Mouse (Mus musculus) induced T-regulatory cell, adult 2 months (primary cell): Measurements from ENCODE around the gene Slc7a10.

Experiments used
- DNase-seq: peaks from one replicate; pipeline ENCODE4 v3.0.0-alpha.2; 2012; ENCODE audit warnings: low read depth

Slc7a10 gene

DNA sequence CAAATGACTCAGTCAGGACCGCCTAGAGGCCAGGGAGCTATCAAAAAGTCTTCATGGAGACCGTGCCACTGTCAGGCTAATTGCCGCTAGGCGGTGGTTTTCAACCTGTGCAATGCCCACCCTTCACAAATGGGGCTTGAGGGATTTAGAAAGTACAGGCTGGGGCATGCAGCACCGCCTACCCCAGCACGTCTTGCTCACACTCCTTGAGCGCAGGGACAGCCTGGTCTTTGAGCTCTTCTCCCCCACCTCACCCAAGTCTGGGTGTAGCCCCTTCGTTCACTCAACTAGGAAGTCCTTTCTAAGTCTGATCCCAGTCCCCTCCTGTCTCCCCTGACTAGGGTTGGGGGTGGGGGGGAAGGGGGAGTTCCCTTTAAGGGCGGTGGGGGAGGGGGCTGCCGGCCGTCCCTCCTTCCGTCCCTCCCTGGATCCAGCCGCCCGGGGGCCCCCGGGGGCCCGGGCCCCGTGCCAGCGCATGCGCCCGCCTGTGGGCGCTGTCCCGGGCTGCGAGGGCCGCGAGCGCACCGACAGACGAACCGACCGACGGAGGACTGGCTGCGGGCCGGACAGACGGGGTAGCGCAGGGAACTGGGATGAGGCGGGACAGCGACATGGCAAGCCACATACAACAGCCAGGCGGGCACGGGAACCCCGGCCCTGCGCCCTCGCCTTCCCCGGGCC, at the start of gene Slc7a10:
Slc7a10 (plus strand) TSS at position 497 of the 681 bp plus-strand sequence.
- DNase-seq, result peak; percentile 17

GRCm38 (mm10) chr7:35137524-35137923, 48.7 kb upstream of the Slc7a10 start:
- DNase-seq, result no peak

- DNase-seq, result no peak
Measured at GRCm38 (mm10) chr7:35138481-35138880, 47.7 kb upstream of the Slc7a10 start.

DNA sequence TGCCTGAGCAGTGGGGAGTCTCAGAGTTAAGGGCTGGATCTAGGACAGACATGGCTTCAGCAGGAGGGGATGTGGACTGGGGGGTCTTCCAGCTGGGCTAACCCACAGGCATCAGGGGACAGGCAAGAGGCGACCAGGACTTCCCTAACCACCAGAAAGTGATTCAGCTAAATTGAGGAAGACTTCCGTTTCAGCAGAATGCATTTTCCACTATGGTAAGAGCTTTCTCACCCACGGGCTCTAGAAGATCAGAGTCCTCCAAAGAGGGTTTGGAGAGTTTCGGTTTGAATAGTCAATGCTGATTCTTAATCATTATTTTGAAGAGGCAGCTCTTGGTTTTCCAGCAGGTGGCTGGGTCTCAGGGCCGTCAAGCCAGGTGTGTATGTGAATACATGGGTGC, 46.3 kb upstream of the Slc7a10 start:
- peak; percentile 61 for DNase-seq

DNA sequence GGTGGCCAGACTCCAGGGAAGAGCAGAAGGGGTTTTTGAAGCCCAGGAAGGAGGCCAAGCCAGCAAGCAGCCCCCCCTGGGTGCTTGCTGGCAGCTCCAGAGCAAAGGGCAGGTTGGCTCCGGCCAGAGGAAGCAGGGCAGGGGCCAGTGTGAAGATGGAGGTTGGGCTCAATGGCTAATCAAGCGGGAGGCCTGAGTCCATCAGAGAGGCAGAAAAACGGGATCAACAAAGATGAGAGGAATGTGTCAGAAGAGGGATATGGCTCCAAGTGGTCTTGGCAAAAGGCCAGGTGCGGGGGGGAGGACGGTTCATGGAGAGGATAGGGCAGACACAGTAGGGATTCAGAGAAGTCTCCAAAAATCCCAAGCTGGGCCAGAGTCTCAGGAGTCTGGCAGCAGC, 44.7 kb upstream of the Slc7a10 start:
- DNase-seq, result no peak

DNA sequence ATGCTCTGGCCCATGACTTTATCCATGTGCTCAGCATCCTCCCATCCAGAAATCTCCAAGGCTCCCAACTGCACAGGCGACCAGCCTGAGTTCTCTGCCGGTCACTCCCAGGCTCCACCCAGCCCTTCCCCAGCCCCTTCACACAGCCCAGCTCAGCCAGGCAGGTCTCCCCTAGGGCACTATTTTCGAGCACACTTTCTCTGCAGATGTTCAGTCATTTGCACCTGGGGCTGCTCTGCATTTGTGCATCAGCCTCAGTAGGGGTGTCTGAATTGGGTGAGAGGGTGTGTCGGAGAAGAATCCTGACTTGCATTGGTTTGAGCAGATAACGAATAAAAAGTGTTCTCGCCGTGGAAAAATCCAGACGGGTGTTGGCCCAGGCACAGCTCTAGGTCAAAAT, 43.7 kb upstream of the Slc7a10 start:
- DNase-seq, result no peak

DNA sequence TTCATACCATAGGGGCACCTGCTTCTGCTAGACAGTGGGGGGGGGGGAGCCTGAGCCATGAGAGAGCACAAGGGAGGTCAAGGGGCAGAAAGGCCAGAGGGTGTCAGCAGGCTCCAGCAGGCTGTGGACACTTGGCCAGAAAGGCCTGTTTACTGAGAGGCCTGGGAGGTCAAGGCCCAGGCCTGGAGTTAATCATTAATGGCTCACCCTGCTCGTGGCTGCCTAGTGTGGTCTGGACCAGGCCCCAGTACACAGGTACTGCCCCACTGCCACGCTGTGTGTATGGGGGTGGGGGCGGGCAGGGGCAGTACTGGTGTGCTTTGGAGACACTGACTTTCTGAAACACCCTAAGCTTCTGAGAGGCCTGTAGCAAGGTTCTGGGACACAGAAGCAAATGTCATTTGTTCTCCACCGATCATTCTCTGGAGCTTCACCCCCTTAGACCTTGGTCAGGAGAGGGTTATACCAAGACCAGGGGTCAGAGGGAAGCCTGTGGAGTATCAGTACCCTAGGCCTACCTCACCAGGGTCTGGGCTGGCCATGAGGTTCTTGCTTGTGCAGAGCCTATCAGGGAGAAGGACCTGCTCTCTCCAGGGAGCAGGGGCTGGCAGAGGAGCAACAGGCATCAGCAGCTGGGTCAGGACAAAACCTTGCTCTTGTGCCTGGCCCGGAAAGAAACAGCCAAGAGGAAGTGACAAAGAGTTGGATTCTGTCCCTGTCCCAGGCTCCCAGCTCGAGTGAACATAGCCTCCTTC, 42.1 kb upstream of the Slc7a10 start:
- no peak for DNase-seq

- no peak for DNase-seq
Measured at GRCm38 (mm10) chr7:35145068-35145467, 41.1 kb upstream of the Slc7a10 start.

DNA sequence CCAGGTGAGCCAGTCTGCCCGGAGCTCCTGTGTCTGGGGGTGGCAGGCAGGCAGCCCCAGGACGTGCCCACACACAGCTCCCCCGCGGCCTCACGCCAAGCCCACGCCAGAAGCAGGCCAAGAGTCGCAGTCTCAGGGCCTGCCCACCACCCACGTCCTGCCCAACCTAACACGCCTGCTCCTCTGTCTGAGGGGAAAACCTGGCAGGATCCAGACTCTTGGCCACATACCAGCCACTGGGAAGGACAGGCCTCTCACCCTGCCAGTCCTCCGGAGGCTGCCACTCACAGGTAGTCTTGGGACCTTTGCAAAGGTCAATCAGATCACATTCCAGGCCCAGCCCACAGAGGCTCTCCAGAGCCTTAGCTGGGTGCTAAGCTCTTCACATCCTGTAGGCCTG, 39.9 kb upstream of the Slc7a10 start:
- no peak for DNase-seq

DNA sequence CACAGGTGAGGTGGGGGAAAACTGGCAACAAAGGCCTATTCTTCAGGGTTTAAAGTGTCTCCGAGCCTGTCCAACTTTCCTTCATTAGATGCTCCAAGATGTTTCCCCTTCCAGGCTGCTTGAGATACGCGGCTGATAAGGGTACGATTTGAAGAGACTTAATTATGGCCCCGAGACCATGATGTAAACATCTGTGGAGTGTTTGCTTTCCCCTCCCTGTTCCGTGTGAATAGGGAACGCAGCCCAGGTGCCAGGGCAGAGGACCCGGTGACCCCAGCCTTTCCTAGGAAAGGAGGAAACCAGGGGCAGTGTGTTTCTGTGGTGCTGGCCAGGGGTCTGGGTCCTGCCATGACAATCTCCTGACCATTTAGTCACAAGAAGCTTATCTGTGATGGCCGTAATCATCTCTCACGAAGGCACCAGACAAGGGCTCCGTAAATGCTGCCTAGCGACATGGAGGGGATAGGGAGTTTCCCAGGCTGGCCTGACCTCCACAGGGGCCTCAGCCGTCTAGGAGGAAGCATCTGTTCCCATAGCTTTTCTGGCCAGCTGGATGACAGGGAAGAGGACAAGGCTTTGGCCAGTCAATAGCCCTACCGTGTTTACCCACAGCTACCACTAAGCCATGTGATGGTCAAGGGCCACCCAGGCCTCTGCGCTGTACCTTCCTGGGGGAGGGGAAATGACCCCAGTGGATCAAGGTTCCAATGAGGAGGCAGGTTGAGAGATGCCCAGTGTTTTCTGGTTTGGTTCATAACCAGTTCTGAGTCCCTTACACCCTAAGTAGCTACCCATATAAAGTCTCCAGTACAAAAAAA, 36.4 kb upstream of the Slc7a10 start:
- no peak for DNase-seq

DNA sequence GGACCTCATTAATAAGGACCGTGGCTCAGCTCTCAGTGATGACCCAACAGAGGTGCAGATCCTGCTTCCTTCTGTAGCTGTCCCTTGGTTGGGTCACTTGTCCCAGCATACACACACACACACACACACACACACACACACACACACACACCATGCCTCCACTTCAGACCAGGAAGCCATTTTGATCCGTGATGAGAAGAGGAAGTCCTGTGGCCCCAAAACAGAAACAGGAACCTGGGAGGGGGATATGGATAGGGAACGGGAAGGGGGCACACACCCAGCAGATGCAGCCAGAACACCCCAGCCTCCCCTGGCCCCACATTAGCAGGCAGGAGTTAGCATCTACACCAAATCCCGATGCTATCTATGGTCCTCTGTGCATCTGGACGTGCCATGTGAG, 35.3 kb upstream of the Slc7a10 start:
- no peak for DNase-seq

- DNase-seq, result peak; percentile 48
Measured at GRCm38 (mm10) chr7:35154449-35154848, 31.7 kb upstream of the Slc7a10 start.

GRCm38 (mm10) chr7:35156561-35157477, 29.4 kb upstream of the Slc7a10 start:
- DNase-seq, result peak; percentile 47

GRCm38 (mm10) chr7:35157512-35157911, 28.7 kb upstream of the Slc7a10 start:
- no peak for DNase-seq

DNA sequence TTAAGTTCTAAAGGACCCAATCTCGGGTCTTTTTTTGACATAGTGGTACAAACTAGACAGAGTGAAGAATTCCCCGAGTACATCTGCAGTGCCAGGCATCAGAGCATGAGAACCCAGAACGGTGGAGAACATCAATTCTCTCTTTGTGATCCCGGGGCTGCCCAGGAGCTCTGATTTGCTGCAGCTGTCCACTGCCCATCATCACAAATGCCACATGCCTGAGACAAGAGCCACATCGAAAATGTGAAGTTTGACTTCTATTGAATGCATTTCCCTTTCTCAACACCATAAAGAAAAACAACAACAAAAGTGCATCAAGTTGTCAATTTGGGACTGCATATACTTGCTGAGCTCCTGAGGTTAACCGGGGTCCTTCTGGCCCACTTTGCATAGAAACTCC, 23.7 kb upstream of the Slc7a10 start:
- no peak for DNase-seq

GRCm38 (mm10) chr7:35163600-35163999, 22.6 kb upstream of the Slc7a10 start:
- no peak for DNase-seq

- DNase-seq, result no peak
Measured at GRCm38 (mm10) chr7:35164131-35164530, 22.1 kb upstream of the Slc7a10 start.

DNA sequence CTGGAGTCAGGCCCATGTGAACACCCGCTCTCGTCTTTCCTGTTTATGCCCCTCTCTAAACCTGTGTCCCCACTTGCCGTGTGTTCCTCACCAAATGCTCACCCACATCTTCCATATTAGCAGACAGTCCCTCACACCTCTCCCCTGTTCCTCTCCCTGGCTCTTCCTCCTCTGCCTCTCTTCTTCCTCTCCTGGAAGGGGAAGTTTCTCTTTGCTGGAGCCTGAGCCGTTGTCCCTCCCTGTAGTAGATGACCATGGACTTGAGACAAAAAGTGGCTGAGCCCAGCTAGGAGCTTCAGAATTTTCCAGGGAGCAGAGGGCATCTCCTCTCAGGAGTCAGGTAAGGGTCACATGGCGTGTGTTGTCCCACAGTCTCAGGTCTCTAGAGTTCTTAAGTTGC, 19.2 kb upstream of the Slc7a10 start:
- no peak for DNase-seq

DNA sequence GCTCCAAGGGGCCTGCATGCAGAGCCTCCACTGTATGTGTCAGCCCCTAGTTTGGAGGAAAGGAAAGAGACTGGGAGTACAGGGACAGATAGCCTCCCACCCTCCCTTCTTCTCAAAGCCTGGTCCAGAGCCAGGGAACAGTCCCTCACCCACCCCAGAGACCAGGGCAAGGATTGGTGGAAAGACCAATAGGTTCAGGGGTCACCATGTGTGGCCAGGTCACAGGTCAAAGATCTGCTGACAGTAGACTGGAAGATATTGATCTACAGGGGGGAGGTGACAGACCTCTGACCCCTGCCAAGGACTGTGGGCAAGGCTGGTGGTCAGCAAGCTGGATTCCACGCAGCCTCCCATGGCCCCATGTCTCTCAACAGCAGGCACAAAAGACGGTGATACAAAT, 18.3 kb upstream of the Slc7a10 start:
- no peak for DNase-seq

DNA sequence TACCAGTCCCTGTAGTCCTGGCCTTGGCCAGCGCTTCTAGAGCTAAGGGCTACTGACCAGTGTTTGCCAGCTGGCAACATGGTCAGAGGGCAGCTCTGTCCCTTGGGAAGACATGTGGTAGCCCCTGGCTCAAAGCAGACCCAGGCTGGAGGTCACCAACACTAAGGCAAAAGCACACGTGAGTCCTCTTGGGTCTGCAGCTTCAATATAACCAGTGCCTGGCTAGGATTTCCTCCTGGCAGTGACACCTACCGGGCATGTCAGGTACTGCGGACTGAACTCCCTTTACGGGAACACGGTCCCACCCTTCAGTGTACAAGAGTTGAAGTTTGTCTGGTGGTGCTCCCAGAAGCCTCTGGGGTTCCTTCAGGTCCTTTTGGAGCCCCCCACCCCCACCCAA, 16.8 kb upstream of the Slc7a10 start:
- DNase-seq, result peak; percentile 86

GRCm38 (mm10) chr7:35171867-35172382, 14.3 kb upstream of the Slc7a10 start:
- peak; percentile 91 for DNase-seq

DNA sequence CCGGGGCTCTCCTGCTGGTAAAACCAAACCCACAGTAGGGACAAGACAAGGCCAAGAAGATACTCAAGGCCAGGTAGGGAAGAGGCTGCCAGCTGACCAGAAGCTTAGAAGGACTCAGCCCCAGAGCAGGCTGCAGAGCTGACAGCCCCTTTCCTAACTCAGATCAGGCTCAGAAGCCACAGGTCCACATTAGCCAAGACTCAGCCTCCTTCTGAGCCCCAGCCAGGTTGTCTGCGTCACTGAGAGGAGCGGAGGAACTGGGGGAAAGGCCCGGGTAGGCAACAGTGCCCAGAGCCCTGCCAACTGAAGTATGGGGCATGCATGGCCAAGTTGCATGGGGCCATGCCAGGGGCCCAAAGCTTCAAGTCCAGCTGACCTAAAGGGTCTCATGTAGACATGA, 13.7 kb upstream of the Slc7a10 start:
- DNase-seq, result no peak
